Mouse (Mus musculus) MEL (cell line): Measurements from ENCODE around the gene Hmga1. TPM values are rescaled to one million over a fixed set of nuclear protein-coding genes. Genes with fewer than 3 reads are reported as not detected.

Source experiments
- DNase-seq: peaks from one replicate; pipeline ENCODE4 v3.0.0; 2011; ENCODE audit warnings: low read depth, low spot score
- H3K27ac ChIP-seq: 2 replicates; pipeline ENCODE4 v1.5.1; 2012; ENCODE audit warnings: low read depth, mild to moderate bottlenecking, control low read depth, low read length, moderate library complexity; ENCODE audit not compliant: control insufficient read depth
- H3K27me3 ChIP-seq, 2 experiments: fragments of 150-350 bp in 1 of 2; sonication (generic) in 1 of 2; 2 replicates each; pipeline ENCODE4 v1.6.1; 2012; ENCODE audit warnings: low read length in 2 of 2, mild to moderate bottlenecking in 2 of 2, improper control_type of control experiment in 1 of 2, moderate library complexity in 1 of 2; ENCODE audit not compliant: insufficient read depth in 2 of 2, control insufficient read depth in 1 of 2
- H3K36me3 ChIP-seq, 2 experiments: 2 replicates each; pipeline ENCODE4 v1.6.1; 2012 to 2014; ENCODE audit warnings: low read length in 2 of 2, improper control_type of control experiment in 1 of 2, inconsistent platforms in 1 of 2, mild to moderate bottlenecking in 1 of 2; ENCODE audit not compliant: insufficient read depth in 2 of 2, control insufficient read depth in 1 of 2
- H3K4me1 ChIP-seq, 2 experiments: fragments of 150-350 bp in 1 of 2; sonication (generic) in 1 of 2; 2 replicates each; pipeline ENCODE4 v1.6.1; 2012; ENCODE audit warnings: low read length in 2 of 2, improper control_type of control experiment in 1 of 2, mild to moderate bottlenecking in 1 of 2; ENCODE audit not compliant: insufficient read depth in 2 of 2, control insufficient read depth in 1 of 2
- H3K4me3 ChIP-seq, 2 experiments: fragments of 150-350 bp in 1 of 2; sonication (generic) in 1 of 2; 2 replicates each; pipeline ENCODE4 v1.5.1; 2012; ENCODE audit warnings: low read depth in 2 of 2, low read length in 2 of 2, mild to moderate bottlenecking in 2 of 2, moderate library complexity in 2 of 2, control low read depth in 1 of 2, improper control_type of control experiment in 1 of 2; ENCODE audit not compliant: control insufficient read depth in 1 of 2, insufficient read depth in 1 of 2
- H3K79me2 ChIP-seq: 2 replicates; pipeline ENCODE4 v1.6.1; 2012; ENCODE audit warnings: mild to moderate bottlenecking, low read length, moderate library complexity; ENCODE audit not compliant: control insufficient read depth, poor library complexity, insufficient read depth
- H3K9ac ChIP-seq: 2 replicates; pipeline ENCODE4 v1.6.1; 2012; ENCODE audit warnings: low read depth, mild to moderate bottlenecking, control low read depth, low read length, moderate library complexity; ENCODE audit not compliant: control insufficient read depth, poor library complexity, severe bottlenecking
- H3K9me3 ChIP-seq: fragments of 150-350 bp; sonication (generic); replicated peaks from 2 replicates; pipeline ENCODE4 v1.6.1; 2012; ENCODE audit warnings: mild to moderate bottlenecking, low read length, improper control_type of control experiment, moderate library complexity; ENCODE audit not compliant: insufficient read depth
- CHD2 ChIP-seq: IDR thresholded peaks from 2 replicates; pipeline ENCODE4 v1.6.1; 2011; ENCODE audit warnings: low read length, improper control_type of control experiment
- CTCF ChIP-seq, 3 experiments: IDR thresholded peaks in 2 of 3; conservative IDR thresholded peaks in 1 of 3; 2 replicates each; pipeline ENCODE4 v1.5.1; 2011 to 2012; ENCODE audit warnings: low read length in 3 of 3, low read depth in 2 of 3, mild to moderate bottlenecking in 2 of 3, improper control_type of control experiment in 1 of 3, inconsistent platforms in 1 of 3, mixed read lengths in 1 of 3, moderate library complexity in 1 of 3; ENCODE audit not compliant: control insufficient read depth in 1 of 3, insufficient read depth in 1 of 3, poor library complexity in 1 of 3, severe bottlenecking in 1 of 3
- E2F4 ChIP-seq: IDR thresholded peaks from 2 replicates; pipeline ENCODE4 v1.6.1; 2011; ENCODE audit warnings: low read depth, low read length, improper control_type of control experiment, borderline replicate concordance
- ELF1 ChIP-seq: IDR thresholded peaks from 2 replicates; pipeline ENCODE4 v1.6.1; 2014; ENCODE audit warnings: low read depth, mild to moderate bottlenecking, inconsistent platforms, low read length, improper control_type of control experiment, moderate library complexity
- EP300 ChIP-seq, 2 experiments: IDR thresholded peaks; 2 replicates each; pipeline ENCODE4 v1.6.1; 2011; ENCODE audit warnings: improper control_type of control experiment in 2 of 2, low read length in 2 of 2, low read depth in 1 of 2, mild to moderate bottlenecking in 1 of 2
- ETS1 ChIP-seq: IDR thresholded peaks from 2 replicates; pipeline ENCODE4 v1.6.1; 2012; ENCODE audit warnings: low read depth, mild to moderate bottlenecking, inconsistent platforms, low read length, improper control_type of control experiment, moderate library complexity
- GABPA ChIP-seq: IDR thresholded peaks from 2 replicates; pipeline ENCODE4 v1.6.1; 2012; ENCODE audit warnings: low read depth, mild to moderate bottlenecking, inconsistent platforms, low read length, improper control_type of control experiment, moderate library complexity
- HCFC1 ChIP-seq: IDR thresholded peaks from 2 replicates; pipeline ENCODE4 v1.6.1; 2012; ENCODE audit warnings: low read depth, mild to moderate bottlenecking, inconsistent platforms, low read length, improper control_type of control experiment, moderate library complexity
- MAFK ChIP-seq: IDR thresholded peaks from 2 replicates; pipeline ENCODE4 v1.6.1; 2011; ENCODE audit warnings: low read depth, mild to moderate bottlenecking, low read length, improper control_type of control experiment, borderline replicate concordance
- MEF2A ChIP-seq: IDR thresholded peaks from 2 replicates; pipeline ENCODE4 v1.6.1; 2014; ENCODE audit warnings: low read depth, mild to moderate bottlenecking, inconsistent platforms, low read length, improper control_type of control experiment; ENCODE audit not compliant: poor library complexity, insufficient replicate concordance, severe bottlenecking; ENCODE audit errors: extremely low read depth
- MXI1 ChIP-seq: IDR thresholded peaks from 2 replicates; pipeline ENCODE4 v1.6.1; 2011; ENCODE audit warnings: mild to moderate bottlenecking, low read depth, low read length, improper control_type of control experiment
- NELFE ChIP-seq: IDR thresholded peaks from 2 replicates; pipeline ENCODE4 v1.6.1; 2011; ENCODE audit warnings: low read depth, low read length, improper control_type of control experiment
- POLR2A ChIP-seq, 2 experiments: IDR thresholded peaks; 2 replicates each; pipeline ENCODE4 v1.6.1; 2011 to 2012; ENCODE audit warnings: low read length in 2 of 2, mild to moderate bottlenecking in 2 of 2, control low read depth in 1 of 2, improper control_type of control experiment in 1 of 2, low read depth in 1 of 2, moderate library complexity in 1 of 2; ENCODE audit not compliant: control insufficient read depth in 1 of 2, insufficient read depth in 1 of 2, poor library complexity in 1 of 2
- POLR2AphosphoS5 ChIP-seq: IDR thresholded peaks from 2 replicates; pipeline ENCODE4 v1.6.1; 2012; ENCODE audit warnings: low read depth, borderline replicate concordance, mild to moderate bottlenecking, inconsistent platforms, low read length, moderate library complexity, mixed read lengths
- RAD21 ChIP-seq: IDR thresholded peaks from 2 replicates; pipeline ENCODE4 v1.6.1; 2011; ENCODE audit warnings: mild to moderate bottlenecking, low read depth, low read length, improper control_type of control experiment
- SMC3 ChIP-seq: IDR thresholded peaks from 2 replicates; pipeline ENCODE4 v1.6.1; 2011; ENCODE audit warnings: low read depth, low read length, improper control_type of control experiment
- TAL1 ChIP-seq: IDR thresholded peaks from 2 replicates; pipeline ENCODE4 v1.6.1; 2012; ENCODE audit warnings: mild to moderate bottlenecking, inconsistent platforms, low read length, moderate library complexity, mixed read lengths
- TBP ChIP-seq: IDR thresholded peaks from 2 replicates; pipeline ENCODE4 v1.8.0; 2011; ENCODE audit warnings: low read depth, low read length, improper control_type of control experiment
- TCF12 ChIP-seq: IDR thresholded peaks from 2 replicates; pipeline ENCODE4 v1.6.1; 2014; ENCODE audit warnings: low read depth, mild to moderate bottlenecking, inconsistent platforms, low read length, improper control_type of control experiment, moderate library complexity
- USF1 ChIP-seq: IDR thresholded peaks from 2 replicates; pipeline ENCODE4 v1.6.1; 2014; ENCODE audit warnings: low read depth, mild to moderate bottlenecking, inconsistent platforms, low read length, improper control_type of control experiment, moderate library complexity
- USF2 ChIP-seq, 2 experiments: IDR thresholded peaks; 2 replicates each; pipeline ENCODE4 v1.6.1; 2011 to 2012; ENCODE audit warnings: improper control_type of control experiment in 2 of 2, low read length in 2 of 2, borderline replicate concordance in 1 of 2, inconsistent platforms in 1 of 2, low read depth in 1 of 2, mild to moderate bottlenecking in 1 of 2; ENCODE audit not compliant: insufficient read depth in 1 of 2
- ZC3H11A ChIP-seq: IDR thresholded peaks from 2 replicates; pipeline ENCODE4 v1.6.1; 2012; ENCODE audit warnings: low read depth, mild to moderate bottlenecking, inconsistent platforms, low read length, improper control_type of control experiment
- ZKSCAN1 ChIP-seq: IDR thresholded peaks from 2 replicates; pipeline ENCODE4 v1.6.1; 2012; ENCODE audit warnings: low read depth, mild to moderate bottlenecking, inconsistent platforms, low read length, improper control_type of control experiment, moderate library complexity
- ZMIZ1 ChIP-seq: IDR thresholded peaks from 2 replicates; pipeline ENCODE4 v1.6.1; 2012; ENCODE audit warnings: low read depth, mild to moderate bottlenecking, inconsistent platforms, low read length, improper control_type of control experiment, moderate library complexity
- ZNF384 ChIP-seq: IDR thresholded peaks from 2 replicates; pipeline ENCODE4 v1.6.1; 2012; ENCODE audit warnings: low read depth, mild to moderate bottlenecking, inconsistent platforms, low read length, improper control_type of control experiment
- polyA plus RNA-seq, 2 experiments: library from polyadenylated mRNA; stranded (reverse) in 1 of 2; unstranded in 1 of 2; fragments of >175 nt in 1 of 2; fragments of >200 nt in 1 of 2; gene quantifications; 2 replicates each; pipeline versions ENCODE4 v1.2.1 to v1.2.4; 2012; ENCODE audit warnings: low replicate concordance in 2 of 2, low read depth in 1 of 2; ENCODE audit not compliant: insufficient read length in 2 of 2, insufficient read depth in 1 of 2, missing spikeins in 1 of 2
- total RNA-seq: library from RNA; depleted of rRNA; stranded (reverse); fragments of 300-350 nt; gene quantifications from 2 replicates; pipeline ENCODE4 v1.2.3, GENCODE M21; 2012

Hmga1 gene
- total and polyA plus RNA-seq, 3 experiments, result 96.0 to 112 TPM; not detected in 1

DNA sequence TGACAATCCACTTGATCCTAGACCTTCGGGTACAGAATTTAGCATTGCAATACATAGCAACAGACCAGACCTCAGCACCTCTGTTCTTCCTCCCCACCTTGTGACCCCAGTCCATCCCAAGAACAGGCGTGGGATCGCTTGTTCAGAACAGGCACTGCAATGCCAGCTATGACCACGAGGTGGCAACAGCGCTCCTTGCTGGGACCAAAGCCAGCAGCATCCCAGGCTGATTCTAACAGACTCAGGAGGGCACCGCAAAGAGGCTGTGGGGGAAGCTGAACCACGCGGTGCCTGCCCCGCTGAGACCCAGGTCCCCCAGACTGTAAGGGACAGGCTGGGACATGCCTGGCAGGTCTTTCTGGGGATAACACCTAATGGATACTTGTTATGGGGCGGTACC lies 21.6 kb upstream of the Hmga1 start (continued):
- TF ChIP-seq E2F4, result no peak
- no peak for TF ChIP-seq POLR2AphosphoS5
- no peak for TF ChIP-seq ETS1
- TF ChIP-seq SMC3, result peak; percentile 96
- TF ChIP-seq ZC3H11A, result peak; percentile 94
- TF ChIP-seq ZKSCAN1, result no peak
- TF ChIP-seq MXI1, result 0 out of 2 replicates have a peak, but pooled peaks have one; percentile 29
- no peak for TF ChIP-seq TAL1
- no peak for TF ChIP-seq ZMIZ1
- no peak for TF ChIP-seq EP300 (IDR thresholded peaks at IDR 0.05; ENCODE audit: low read depth in 1 of 2, low read length in 2 of 2)
- TF ChIP-seq ZNF384, result no peak
- TF ChIP-seq ELF1, result no peak
- TF ChIP-seq USF1, result no peak
- 0 out of 2 replicates have a peak, but pooled peaks have one; percentile 24 for TF ChIP-seq TBP
- TF ChIP-seq CTCF (IDR thresholded peaks at IDR 0.05 in 2 of 3, conservative IDR thresholded peaks at IDR 0.05 in 1 of 3; ENCODE audit: control insufficient read depth in 1 of 3, insufficient read depth in 1 of 3, low read depth in 2 of 3, low read length in 3 of 3, poor library complexity in 1 of 3, severe bottlenecking in 1 of 3), result peak; percentile 98 to 100 (median 99)
- no peak for TF ChIP-seq GABPA
- TF ChIP-seq POLR2A (IDR thresholded peaks at IDR 0.05; ENCODE audit: control insufficient read depth in 1 of 2, insufficient read depth in 1 of 2, low read depth in 1 of 2, low read length in 2 of 2, poor library complexity in 1 of 2), result no peak
- TF ChIP-seq CHD2, result no peak
- TF ChIP-seq USF2 (IDR thresholded peaks at IDR 0.05; ENCODE audit: borderline replicate concordance in 1 of 2, insufficient read depth in 1 of 2, low read depth in 1 of 2, low read length in 2 of 2), result no peak
- TF ChIP-seq NELFE, result no peak
- TF ChIP-seq RAD21, result peak; percentile 98
- no peak for TF ChIP-seq TCF12
- TF ChIP-seq MEF2A, result no peak
- no peak for TF ChIP-seq MAFK

DNA sequence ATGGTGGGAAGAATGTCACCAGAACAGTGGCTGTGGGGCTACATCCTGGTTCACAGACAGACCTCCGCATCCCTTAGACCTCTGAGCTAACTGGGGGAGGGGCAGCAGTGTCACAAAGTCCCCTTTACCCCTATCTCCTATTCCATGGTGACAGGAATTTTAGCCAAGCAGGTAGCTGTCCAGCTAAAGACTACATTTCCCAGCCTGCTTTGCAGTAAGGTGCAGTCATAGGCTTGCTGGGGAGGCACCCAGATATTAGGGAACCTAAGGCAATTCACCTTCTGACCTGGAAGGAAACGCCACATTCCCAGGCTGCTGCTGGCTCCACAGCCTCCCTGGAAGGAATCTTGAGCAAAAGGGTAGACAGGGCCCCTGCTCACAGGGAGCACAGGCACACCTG lies 15.0 kb upstream of the Hmga1 start:
- no peaks in the 10 kb centered on the region for H3K36me3 ChIP-seq

More for the DNA sequence above, 15.0 kb upstream of the Hmga1 start:
- H3K79me2 ChIP-seq, result no peaks in the 10 kb centered on the region
- no peak overlapping the region for H3K4me3 ChIP-seq
- H3K4me1 ChIP-seq, result no peaks in the 10 kb centered on the region
- H3K9me3 ChIP-seq, result no peaks in the 10 kb centered on the region
- no peak overlapping the region for H3K9ac ChIP-seq
- no peaks in the 10 kb centered on the region for H3K27me3 ChIP-seq
- TF ChIP-seq HCFC1 (peak; percentile 88), ZNF384 (no peak)
- H3K27ac ChIP-seq, result no peak overlapping the region
- peak; percentile 23 for DNase-seq
